Mouse (Mus musculus) cerebellum, adult 8-10 months (tissue): ENCODE measurements at regions not wholly inside any gene's neighbourhood (a gene's known extent, or its start where the extent isn't known, plus 50 kb on each side); places are given as distances from the start of the nearest gene placed in this dataset.
A peak's percentile ranks its signal among the peaks of the same experiment; 100 is the strongest.

ENCODE experiments used
- DNase-seq: peaks from one replicate; pipeline ENCODE4 v3.0.0; 2022

DNA sequence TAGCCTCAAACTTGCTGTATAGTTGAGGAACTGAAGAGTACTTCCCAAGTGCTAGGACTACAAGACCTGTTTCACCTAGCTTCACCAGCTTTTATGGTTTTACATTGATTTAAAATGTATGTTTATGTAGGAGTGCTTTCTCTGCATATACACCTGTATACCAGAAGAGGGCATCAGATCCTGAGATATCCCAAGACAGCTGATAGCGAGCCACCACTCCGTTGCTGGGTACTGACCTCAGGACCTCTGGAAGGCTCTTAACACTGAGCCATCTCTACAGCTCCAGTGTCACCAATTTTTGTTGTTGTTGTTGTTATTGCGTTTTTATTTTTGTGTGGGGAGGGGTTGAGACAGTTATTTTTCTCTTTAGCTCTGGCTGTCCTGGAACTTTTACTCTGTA is 55.9 kb upstream of the Ddx3x start:
- DNase-seq = no peak

DNA sequence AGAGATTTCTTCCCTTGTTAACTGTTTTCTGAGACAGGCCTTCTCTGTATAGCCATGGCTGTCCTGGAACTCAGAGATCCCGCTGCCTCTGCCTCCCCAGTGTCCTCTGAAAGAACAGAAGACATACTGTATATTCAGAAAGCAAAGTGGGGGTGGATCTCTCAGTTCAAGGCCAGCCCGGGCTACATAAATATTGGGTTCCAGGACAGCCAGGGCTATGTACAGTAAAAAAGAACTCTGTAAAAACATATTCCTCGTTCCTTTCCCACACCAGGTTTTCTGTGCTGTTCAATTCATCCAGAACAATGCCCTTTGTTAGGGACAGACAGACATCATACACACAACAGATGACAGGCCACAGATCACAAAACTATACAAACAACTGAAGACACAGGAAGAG is 54.3 kb upstream of the Ddx3x start:
- DNase-seq = no peak

GRCm38 (mm10) chrX:13229891-13230614 is 50.7 kb upstream of the Ddx3x start:
- peak; percentile 34 for DNase-seq

GRCm38 (mm10) chrX:13230615-13231179 is 50.1 kb upstream of the Ddx3x start:
- peak; percentile 77 for DNase-seq
